Mouse (Mus musculus) ovary, adult 2 months (tissue): ENCODE data around the gene Gsdmc3. TPM values are rescaled to one million over a fixed set of nuclear protein-coding genes. Genes with fewer than 3 reads are reported as not detected.

Experiments used
- polyA plus RNA-seq: library from polyadenylated mRNA; depleted of rRNA; stranded (reverse); fragments of >200 nt; gene quantifications from 2 replicates; pipeline ENCODE4 v1.2.3, GENCODE M21; 2012; rRNA removed

Gsdmc3 gene
- 0.13 TPM in 1 of 2 replicates, not detected in the other for polyA plus RNA-seq

DNA sequence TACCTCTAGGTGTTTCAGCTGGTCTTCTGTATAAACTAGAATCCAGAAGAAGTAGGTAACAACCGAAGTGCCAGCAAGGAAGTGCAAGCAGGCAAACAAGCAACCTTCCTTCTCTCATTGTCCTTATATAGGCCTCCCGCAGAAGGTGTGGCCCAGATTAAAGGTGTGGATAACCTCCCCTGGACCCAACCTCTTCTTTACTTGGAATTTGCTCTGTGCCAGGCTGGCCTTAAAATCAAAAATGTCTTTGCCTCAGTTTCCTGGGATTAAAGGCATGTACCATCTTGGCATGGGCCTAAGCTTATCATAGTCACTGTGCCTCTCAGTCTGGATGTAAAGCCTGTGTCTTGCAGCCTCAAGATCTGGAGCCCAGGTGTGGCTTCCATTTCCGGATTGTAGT, at the start of gene Gsdmc3:
Gsdmc3 (minus strand) TSS at position 101 of the 400 bp plus-strand sequence.

GRCm38 (mm10) chr15:63912197-63912596, 33.8 kb upstream of the Gsdmc3 start, which contains the start of gene Gsdmc4:
TSS of gene Gsdmc4 (minus strand) at chr15:63912297.

Other genes starting within 250 kb of the Gsdmc3 start
- gene Gsdmc2, start 33.4 kb downstream of the Gsdmc3 start, polyA plus RNA-seq: 0.15 and 0.18 TPM in 2 replicates
- gene Gsdmc4, start 33.7 kb upstream of the Gsdmc3 start, polyA plus RNA-seq: 0.06 and 0.10 TPM in 2 replicates
- 35.6 and 42.7 TPM in 2 replicates for gene Fam49b, start 181.9 kb upstream of the Gsdmc3 start, polyA plus RNA-seq